Mouse (Mus musculus): ENCODE measurements at regions not wholly inside any gene's neighbourhood (a gene's known extent, or its start where the extent isn't known, plus 50 kb on each side); places are given as distances from the start of the nearest gene placed in this dataset.

GRCm38 (mm10) chr9:27739287-27739686 lies 51.3 kb upstream of the Opcml start:
- H3K27me3 ChIP-seq: no peaks in the 10 kb centered on the region
- ATAC-seq (ENCODE audit: low FRiP score): no peak
- H3K9me3 ChIP-seq (replicated peaks): no peaks in the 10 kb centered on the region
- no peak overlapping the region for H3K27ac ChIP-seq
- no peak overlapping the region for H3K4me2 ChIP-seq (replicated peaks)
- no peak overlapping the region for H3K4me3 ChIP-seq
- no peaks in the 10 kb centered on the region for H3K36me3 ChIP-seq
- H3K4me1 ChIP-seq: no peaks in the 10 kb centered on the region
- 32% methylated on average over 3 of the region's 3 CpGs for WGBS
- no peak overlapping the region for H3K9ac ChIP-seq

Measured in hindbrain, embryonic 12.5 days (tissue).